Mouse (Mus musculus): ENCODE measurements at regions not wholly inside any gene's neighbourhood (a gene's known extent, or its start where the extent isn't known, plus 50 kb on each side); places are given as distances from the start of the nearest gene placed in this dataset.

GRCm38 (mm10) chr16:29706996-29707395, 127.9 kb downstream of the Opa1 start:
- in situ Hi-C loops (cut with MboI, MseI) = no loop called here

- in situ Hi-C loops (cut with MboI, MseI) = no loop called here
These were observed 128.5 kb downstream of the Opa1 start for GRCm38 (mm10) chr16:29707656-29708055.

GRCm38 (mm10) chr16:29709072-29709471, 129.9 kb downstream of the Opa1 start:
- in situ Hi-C loops (cut with MboI, MseI) = no loop called here

DNA sequence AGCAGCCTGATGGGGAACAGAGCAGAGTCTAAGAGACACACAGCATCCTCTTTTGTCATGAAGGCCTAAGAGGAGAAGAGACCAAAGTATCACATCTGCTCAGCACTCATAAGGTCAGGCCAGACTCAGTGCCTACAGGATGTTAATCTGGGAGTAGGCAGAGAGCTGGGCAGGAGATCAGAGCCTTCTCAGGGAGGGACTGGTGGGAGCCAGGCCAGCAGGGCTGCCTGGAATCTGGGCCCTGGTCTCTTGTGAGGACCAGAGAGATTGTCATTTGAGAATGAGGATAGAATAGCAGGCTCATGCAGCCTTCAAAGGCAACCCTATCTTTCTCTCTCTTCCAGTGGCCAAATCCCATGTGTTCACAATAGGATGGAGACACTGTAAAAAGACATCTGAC, 132.3 kb downstream of the Opa1 start:
- in situ Hi-C loops (cut with MboI, MseI) = no loop called here

- in situ Hi-C loops (cut with MboI, MseI) = no loop called here
These were observed 133.0 kb downstream of the Opa1 start for GRCm38 (mm10) chr16:29711912-29712681.

DNA sequence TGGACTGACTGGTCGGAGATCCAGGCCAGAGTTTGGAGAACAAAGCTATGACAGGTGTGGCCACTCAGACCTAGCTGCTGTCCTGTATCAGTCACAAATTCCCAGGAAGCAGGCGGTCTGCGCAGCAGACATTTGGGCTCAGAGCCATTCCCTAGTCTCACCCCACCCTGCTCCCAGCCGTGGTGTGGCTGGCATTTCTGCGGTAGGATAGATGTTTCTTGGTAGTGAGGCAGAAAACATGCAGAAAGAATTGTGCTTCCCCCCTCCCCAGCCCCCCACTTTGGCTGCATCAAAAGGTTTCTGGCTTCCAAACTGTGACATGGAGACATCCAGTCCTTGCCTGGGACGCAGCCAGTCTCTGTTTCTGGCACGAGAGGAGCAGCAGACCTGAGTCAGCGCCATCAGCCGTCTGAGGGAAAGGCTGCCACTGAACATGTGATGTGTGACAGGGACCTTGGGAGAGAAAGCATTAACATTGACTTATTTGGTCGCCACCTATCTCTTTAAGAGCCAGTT, 135.5 kb downstream of the Opa1 start:
- in situ Hi-C loops (cut with MboI, MseI) = no loop called here

DNA sequence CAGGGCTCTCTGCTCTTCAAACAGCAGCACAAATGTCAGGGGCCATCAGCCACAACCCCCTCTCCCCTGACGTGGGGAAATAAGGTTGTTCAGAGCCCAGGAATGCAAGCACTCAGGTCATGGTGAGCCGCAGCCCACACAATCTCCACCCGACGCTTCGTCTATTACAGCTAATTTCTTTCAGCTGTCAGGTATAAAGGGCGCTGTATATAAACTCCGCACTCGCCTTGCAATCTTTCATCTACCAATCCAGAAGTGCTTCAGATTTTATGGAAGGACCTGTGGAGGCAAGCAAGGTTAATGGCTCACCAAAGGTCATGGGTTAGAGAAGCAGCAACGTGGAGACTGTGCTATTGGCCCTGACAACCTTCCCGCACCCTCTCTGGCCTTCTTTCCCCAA, 139.8 kb downstream of the Opa1 start:
- in situ Hi-C loops (cut with MboI, MseI) = no loop called here

DNA sequence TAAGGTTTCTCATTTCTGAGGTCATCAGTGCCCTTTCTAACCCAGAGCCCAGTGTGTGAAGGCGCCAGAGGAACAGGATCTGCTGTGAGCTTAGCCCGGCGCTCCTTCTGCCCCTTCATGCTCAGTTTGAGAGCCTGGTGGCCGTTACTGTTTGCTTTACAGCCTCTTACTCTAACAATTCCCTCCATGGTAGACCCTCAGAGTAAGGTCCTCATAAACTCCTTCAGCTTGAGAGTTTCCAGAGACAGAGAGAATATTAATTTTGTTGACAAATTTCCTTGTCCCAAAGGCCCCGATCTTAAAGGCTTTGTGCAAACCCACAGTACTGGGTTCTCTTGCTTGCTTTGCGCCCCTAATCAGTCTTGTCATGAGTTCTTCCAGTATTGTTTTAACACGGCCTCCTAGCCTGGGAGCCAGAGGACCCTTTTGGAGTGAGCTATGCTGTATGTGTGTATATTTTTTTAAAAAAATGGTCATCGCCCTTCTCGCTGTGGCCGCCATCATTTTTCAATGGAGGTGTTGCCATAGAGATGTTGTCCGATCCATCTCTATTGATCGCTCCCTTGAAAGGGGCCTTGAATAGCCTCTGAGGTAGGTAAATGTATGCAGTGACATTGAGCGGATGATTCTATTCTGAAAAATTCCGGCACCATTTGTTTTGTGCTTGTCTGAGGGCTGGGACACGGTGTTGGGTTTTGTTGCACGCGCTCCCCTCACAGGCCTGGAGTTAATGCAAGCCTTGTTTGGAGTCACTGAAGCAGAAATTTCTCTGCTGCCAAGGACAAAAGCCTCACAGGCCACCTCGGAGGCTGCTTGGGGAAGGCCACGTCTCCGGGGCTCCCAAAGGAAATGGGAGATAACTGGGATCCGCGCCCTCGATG, 140.7 kb downstream of the Opa1 start:
- in situ Hi-C loops (cut with MboI, MseI) = loop anchor here (10.0 kb wide), 1 partner anchor 475 kb away; no protein-coding TSS in a partner anchor

DNA sequence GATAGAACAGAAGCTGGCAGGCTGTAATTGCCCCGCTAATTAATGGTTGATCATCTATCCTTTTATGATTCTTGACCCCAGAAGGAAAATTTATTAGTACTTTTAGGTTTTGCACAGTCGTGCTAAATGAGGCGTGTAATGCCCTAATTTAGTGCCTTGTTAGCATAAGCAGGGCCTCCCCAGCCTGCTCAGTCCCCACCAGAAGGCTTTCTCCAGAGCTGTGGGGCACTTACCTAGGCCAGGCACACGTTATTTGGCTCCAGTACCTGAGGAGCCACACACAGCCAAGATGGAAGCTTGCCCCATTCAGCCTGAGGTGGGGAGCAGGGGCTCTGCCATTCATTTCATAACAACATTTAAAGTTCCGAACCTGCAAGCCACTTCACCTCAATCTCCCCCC, 146.0 kb downstream of the Opa1 start:
- in situ Hi-C loops (cut with MboI, MseI) = loop anchor here (10.0 kb wide), 1 partner anchor 470 kb away; no protein-coding TSS in a partner anchor

DNA sequence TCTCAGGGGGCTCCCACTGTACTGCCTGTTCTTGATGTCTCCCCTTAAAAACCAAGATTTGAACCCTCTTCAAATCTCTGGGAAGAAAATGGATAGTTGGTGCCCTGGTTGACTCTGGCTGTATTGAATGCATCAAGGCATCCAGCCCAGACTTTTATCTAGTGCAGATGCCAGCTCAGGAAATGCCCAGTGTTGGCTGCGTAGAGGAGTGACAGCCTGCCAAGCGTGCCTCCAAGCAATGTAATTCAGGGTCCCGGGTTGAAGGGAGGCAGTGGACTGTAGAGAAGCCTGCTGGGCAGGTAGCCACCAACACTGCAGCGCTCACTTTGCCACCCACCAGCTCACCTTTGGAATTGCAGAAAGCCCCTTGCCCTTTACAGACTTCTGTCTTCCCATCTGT, 146.4 kb downstream of the Opa1 start:
- in situ Hi-C loops (cut with MboI, MseI) = loop anchor here (10.0 kb wide), 1 partner anchor 469 kb away; no protein-coding TSS in a partner anchor

DNA sequence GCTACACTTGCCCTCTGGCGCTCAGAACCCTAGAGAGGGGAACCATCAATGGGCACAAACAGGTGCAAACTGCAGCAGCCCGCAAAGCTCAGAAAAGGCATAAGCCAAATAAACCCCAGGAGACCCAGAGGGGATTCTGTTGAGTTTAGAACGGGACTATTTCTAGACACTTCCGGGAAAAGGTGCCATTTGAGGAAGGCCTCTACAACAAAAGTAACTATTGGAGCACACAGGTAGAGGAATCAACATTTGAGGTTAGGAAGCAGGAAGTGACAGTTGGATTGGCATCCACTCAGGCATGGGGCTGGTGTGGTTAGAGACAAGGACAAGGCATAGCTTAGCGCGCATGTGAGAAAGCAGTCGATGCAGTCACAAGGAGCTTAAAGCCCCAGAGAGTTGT, 148.3 kb downstream of the Opa1 start:
- in situ Hi-C loops (cut with MboI, MseI) = loop anchor here (10.0 kb wide), 1 partner anchor 467 kb away; no protein-coding TSS in a partner anchor

DNA sequence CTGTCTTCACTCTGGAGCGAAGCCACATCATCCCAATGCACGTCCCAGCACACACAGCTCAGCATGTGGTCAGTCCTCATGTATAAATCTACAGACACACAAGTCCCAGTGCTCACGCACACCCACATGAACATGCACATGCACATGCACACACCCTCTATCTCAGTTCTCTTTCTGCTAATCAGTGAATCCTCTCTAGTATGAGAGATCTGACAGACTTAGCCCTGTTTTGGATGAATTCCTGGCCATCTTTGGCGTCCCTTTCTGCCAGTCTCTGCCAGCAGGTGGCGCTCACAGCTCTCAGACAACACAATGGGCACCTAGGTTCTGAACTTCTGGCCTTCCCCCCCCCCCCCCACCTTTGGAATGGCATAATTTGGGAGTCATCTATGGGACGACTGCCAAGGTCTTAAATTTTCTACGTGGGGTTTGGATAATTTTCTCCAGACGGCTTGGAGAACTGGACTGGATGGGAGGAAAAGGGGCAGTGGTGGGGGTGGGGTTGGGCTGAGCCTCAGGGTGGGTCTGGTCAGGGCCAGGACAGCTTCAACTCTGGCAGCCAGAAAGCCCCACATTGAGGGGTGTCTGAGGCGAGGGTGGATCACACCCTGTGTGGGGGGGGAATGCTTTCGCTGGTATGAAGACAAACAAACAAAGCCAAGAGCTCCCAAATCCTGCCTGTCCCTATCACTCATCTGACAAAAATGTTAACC, 149.8 kb downstream of the Opa1 start:
- in situ Hi-C loops (cut with MboI, MseI) = loop anchor here (10.0 kb wide), 1 partner anchor 466 kb away; no protein-coding TSS in a partner anchor

- in situ Hi-C loops (cut with MboI, MseI) = loop anchor here (5.0 kb wide), 1 partner anchor 337 kb away; no protein-coding TSS in a partner anchor
These were observed 150.9 kb downstream of the Opa1 start for GRCm38 (mm10) chr16:29730010-29730409.

DNA sequence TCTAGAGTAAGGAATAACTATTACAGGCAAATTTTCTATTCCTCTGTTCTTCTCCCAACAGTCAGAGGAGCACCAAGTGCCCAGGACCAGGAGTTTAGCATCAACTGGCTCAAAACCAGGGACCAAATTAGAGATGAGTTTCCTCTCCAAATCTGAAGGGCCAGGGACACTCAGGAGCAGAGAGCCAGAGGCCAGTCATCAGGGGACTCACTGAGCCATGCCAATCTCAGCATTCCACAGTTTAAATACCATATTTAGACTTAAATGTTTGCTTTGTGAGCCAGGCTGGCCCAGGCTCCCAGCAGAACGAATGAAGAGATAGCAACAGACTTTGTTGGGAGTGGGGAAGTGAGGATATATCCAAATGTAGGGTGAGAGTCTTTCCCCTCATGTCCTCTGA, 153.8 kb downstream of the Opa1 start:
- in situ Hi-C loops (cut with MboI, MseI) = loop anchor here (5.0 kb wide), 1 partner anchor 334 kb away; no protein-coding TSS in a partner anchor

- in situ Hi-C loops (cut with MboI, MseI) = loop anchor here (5.0 kb wide), 1 partner anchor 333 kb away; no protein-coding TSS in a partner anchor
These were observed 154.7 kb downstream of the Opa1 start for GRCm38 (mm10) chr16:29733847-29734246.

DNA sequence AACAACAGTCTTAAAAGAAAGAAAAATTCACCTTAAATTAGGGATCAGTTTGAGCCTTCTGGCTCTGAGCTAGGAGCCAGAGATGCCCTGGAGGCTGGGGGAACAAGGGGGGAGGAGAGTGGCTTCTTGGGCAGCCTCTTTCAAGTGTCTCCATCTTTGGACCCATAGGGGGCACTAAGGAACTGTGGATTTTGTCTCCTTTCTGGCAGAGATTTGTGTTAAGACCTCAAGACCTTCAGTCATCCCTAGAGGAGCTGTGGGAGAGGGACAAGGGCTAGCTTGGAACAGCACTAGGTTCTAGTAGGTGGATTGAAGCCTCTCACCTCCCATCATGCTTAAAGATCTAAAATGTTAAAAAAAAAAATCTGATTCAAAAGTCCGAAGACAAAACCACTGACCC, 155.2 kb downstream of the Opa1 start:
- in situ Hi-C loops (cut with MboI, MseI) = loop anchor here (5.0 kb wide), 1 partner anchor 333 kb away; no protein-coding TSS in a partner anchor

DNA sequence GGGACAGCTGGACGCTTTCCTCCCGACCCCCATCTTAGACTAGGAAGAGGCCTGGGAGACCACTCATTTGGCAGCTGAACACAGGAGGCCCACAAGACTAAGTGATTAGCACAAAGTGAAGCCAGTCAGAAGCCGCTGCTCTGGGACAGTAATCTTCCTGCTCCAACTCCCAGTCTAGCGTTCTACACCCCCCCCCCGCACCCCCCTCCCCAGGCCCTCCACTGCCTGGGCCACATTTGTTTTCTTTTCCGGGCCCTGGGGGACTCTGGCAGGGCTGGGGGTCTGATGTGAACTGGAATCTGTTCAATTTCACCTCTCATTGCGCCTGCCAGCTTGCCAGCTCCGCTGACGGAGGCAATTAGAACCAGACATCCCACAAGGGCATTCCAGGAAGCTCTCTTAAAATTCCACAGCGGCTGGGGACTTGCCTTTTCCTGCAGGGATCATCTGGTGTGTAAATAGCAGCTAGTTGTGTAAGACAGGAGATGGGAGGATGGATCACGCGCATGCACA, 155.7 kb downstream of the Opa1 start:
- in situ Hi-C loops (cut with MboI, MseI) = loop anchor here (5.0 kb wide), 2 partner anchors 333 to 513 kb away; no protein-coding TSS in a partner anchor

DNA sequence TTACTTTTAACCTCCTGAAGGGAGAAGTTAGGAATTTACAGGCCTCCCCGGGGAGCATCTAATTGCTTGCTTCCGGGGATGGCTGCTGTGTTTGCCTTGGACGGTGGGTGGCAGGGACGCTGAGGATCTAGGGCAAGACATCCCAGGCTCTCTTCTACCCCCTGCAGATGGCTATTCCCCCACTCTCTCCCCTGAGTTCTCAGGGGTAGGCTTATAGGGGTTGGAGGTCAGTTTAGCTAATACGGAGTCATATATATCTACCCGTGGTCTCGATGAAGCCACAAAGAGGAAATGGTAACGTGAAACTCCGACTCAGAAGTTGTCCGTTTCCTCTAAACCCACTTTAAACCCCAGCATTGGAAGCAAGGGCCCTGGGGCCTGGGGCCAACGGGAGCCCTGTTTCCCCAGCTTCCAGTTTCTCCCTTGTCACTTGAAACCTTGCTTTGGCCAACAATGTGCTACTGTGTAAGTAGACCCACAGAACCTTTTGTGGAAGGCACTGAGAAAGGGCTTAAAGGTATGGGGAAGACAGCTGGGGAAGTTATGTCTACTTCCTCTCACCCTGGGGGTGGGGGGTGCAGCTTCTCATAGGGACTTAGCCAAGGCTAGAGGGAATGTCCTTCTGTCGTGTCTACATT, 156.4 kb downstream of the Opa1 start:
- in situ Hi-C loops (cut with MboI, MseI) = loop anchor here (5.0 kb wide), 1 partner anchor 512 kb away; no protein-coding TSS in a partner anchor

DNA sequence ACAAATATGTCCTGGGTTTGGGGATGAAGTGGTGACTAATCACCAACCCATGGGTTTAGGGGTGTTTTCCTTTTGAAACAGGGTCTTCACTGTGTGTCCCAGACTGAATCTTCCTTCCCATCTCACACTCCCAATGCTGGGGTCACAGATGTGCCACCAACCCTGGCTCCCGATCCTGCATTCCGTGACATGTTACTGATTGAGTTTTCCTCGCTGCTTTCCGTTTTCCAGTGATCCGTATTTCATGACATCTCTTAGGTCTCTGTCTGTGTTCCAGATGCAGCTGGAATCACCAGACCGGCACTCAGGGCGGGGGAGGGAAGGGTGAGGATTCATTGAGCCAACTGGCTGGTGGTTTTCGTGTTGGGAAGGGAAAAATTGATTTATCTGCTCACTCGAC, 157.1 kb downstream of the Opa1 start:
- in situ Hi-C loops (cut with MboI, MseI) = loop anchor here (5.0 kb wide), 1 partner anchor 511 kb away; no protein-coding TSS in a partner anchor

- in situ Hi-C loops (cut with MboI, MseI) = loop anchor here (5.0 kb wide), 1 partner anchor 509 kb away; no protein-coding TSS in a partner anchor
These were observed 158.9 kb downstream of the Opa1 start for GRCm38 (mm10) chr16:29738075-29738474.
